Comparison of ENCODE assay signal across 16 mouse cellular contexts in genomic region chr2:65005044-65005443, GRCm38 (mm10). TPM values are rescaled to one million over a fixed set of nuclear protein-coding genes. Genes with fewer than 3 reads are reported as not detected.
"Had no signal": no experiment of that assay in that cellular context is flagged by ENCODE, and none has a peak within 500 bp of the region (broad histone marks: within the 10 kb centered on the region; RNA-seq: fewer than 3 reads in every experiment).

No protein-coding gene starts in this region.

- H3K36me3 ChIP-seq: neural tube, embryonic 15.5 days; stomach, embryonic 15.5 days had no signal

- H3K27me3 ChIP-seq: neural tube, embryonic 15.5 days; stomach, embryonic 15.5 days had no signal

- H3K4me2 ChIP-seq: neural tube, embryonic 15.5 days; stomach, embryonic 15.5 days had no signal

- H3K27ac ChIP-seq: neural tube, embryonic 15.5 days; stomach, embryonic 15.5 days; stomach, postnatal 0 days had no signal

- H3K4me3 ChIP-seq: neural tube, embryonic 15.5 days; stomach, embryonic 15.5 days had no signal

- H3K4me1 ChIP-seq: neural tube, embryonic 15.5 days; stomach, embryonic 15.5 days had no signal

- DNase-seq: retina, postnatal 1 day; right cerebral cortex, adult 18-20 months; right cerebral cortex, postnatal 14 days; right cerebral cortex, postnatal 25 days; right cerebral cortex, postnatal 4 days; spleen, adult 18-20 months; thymus, adult 18-20 months; thymus, adult 2 months; thymus, postnatal 14 days; thymus, postnatal 25 days; thymus, postnatal 36 days; thymus, postnatal 4 days had no signal

- H3K9me3 ChIP-seq: neural tube, embryonic 15.5 days; stomach, embryonic 15.5 days had no signal

- H3K9ac ChIP-seq: neural tube, embryonic 15.5 days; stomach, embryonic 15.5 days had no signal

RNA-seq across cellular contexts. Expression of gene Grb14, which starts 19.7 kb away (rescaled TPM):
- total RNA-seq: neutrophil, adult 5-6 weeks had no signal
